In the genomic region with DNA sequence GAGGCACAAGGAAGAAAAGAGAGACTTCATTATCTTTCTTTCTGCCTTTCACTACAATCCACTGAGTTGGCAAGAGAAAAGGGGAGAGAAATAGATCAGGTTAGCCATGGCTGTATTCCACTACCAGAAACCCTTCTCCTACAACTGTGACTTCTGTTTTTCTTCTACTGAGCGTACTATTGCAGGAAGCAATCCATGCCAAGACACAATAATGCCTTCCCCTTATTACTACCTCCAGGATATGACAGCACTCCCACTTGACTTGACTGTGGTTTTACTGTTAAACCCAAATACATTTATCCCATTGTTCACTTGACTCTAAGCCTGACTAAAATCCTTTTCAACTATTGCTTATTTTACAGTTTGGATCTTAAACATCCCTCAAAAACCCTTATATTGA, we compare ENCODE assay signal across 14 mouse cellular contexts.
"Had no signal": no experiment of that assay in that cellular context is flagged by ENCODE, and none has a peak within 500 bp of the region (broad histone marks: within the 10 kb centered on the region; RNA-seq: fewer than 3 reads in every experiment).

No protein-coding gene starts in this region.

- H3K4me1 ChIP-seq: limb, embryonic 15.5 days; liver, embryonic 13.5 days had no signal

- H3K4me2 ChIP-seq: limb, embryonic 12.5 days; limb, embryonic 15.5 days; liver, embryonic 13.5 days; midbrain, embryonic 11.5 days had no signal

- H3K36me3 ChIP-seq: limb, embryonic 12.5 days; limb, embryonic 15.5 days; liver, embryonic 13.5 days had no signal

- DNase-seq: kidney, adult 9 months; kidney, postnatal 14 days; kidney, postnatal 4 days; left cerebral cortex, postnatal 4 days; liver, embryonic 13.5 days; lung, adult 2 months; lung, postnatal 14 days; lung, postnatal 4 days; midbrain, embryonic 14.5 days; thymus, adult 18-20 months; thymus, postnatal 36 days had no signal

- H3K4me3 ChIP-seq: limb, embryonic 12.5 days; limb, embryonic 15.5 days; liver, embryonic 13.5 days had no signal

- H3K9ac ChIP-seq: limb, embryonic 12.5 days; limb, embryonic 15.5 days; liver, embryonic 13.5 days had no signal

- H3K27ac ChIP-seq: limb, embryonic 12.5 days; limb, embryonic 15.5 days; liver, embryonic 13.5 days had no signal

- H3K9me3 ChIP-seq: limb, embryonic 12.5 days; limb, embryonic 15.5 days; liver, embryonic 13.5 days had no signal

- H3K27me3 ChIP-seq: limb, embryonic 12.5 days; limb, embryonic 15.5 days had no signal
